Mouse (Mus musculus) midbrain, embryonic 13.5 days (tissue): ENCODE data around the gene Rbm24. TPM values are rescaled to one million over a fixed set of nuclear protein-coding genes. Genes with fewer than 3 reads are reported as not detected.

Experiments used
- ATAC-seq: fragments of 200-750 bp; cut with Nextera tagmentation; 2 replicates; pipeline ENCODE4 v1.8.0; 2017; ENCODE audit warnings: mild to moderate bottlenecking, moderate TSS enrichment, moderate library complexity
- H3K27ac ChIP-seq: fragments of 300-500 bp; sonication (generic); 2 replicates; pipeline ENCODE4 v1.5.1; 2015; ENCODE audit warnings: inconsistent platforms, mild to moderate bottlenecking, moderate library complexity
- H3K27me3 ChIP-seq: fragments of 300-500 bp; sonication (generic); 2 replicates; pipeline ENCODE4 v1.6.1; 2015; ENCODE audit warnings: mild to moderate bottlenecking, inconsistent platforms
- H3K36me3 ChIP-seq: fragments of 300-500 bp; sonication (generic); 2 replicates; pipeline ENCODE4 v1.6.1; 2015; ENCODE audit warnings: mild to moderate bottlenecking, inconsistent platforms
- H3K4me1 ChIP-seq: fragments of 300-500 bp; sonication (generic); replicated peaks from 2 replicates; pipeline ENCODE4 v1.6.1; 2015; ENCODE audit warnings: inconsistent platforms
- H3K4me2 ChIP-seq: fragments of 300-500 bp; sonication (generic); replicated peaks from 2 replicates; pipeline ENCODE4 v1.6.1; 2015; ENCODE audit warnings: moderate library complexity, mild to moderate bottlenecking, inconsistent platforms
- H3K4me3 ChIP-seq: fragments of 300-500 bp; sonication (generic); replicated peaks from 2 replicates; pipeline ENCODE4 v1.5.1; 2015; ENCODE audit warnings: mild to moderate bottlenecking, inconsistent platforms
- H3K9ac ChIP-seq: fragments of 300-500 bp; sonication (generic); replicated peaks from 2 replicates; pipeline ENCODE4 v1.6.1; 2015; ENCODE audit warnings: mild to moderate bottlenecking, inconsistent platforms
- H3K9me3 ChIP-seq: fragments of 300-500 bp; sonication (generic); 2 replicates; pipeline ENCODE4 v1.6.1; 2016; ENCODE audit warnings: mild to moderate bottlenecking, inconsistent platforms
- WGBS: fragments of 180-500 bp; shearing (Covaris S2); methylation state at CpG from one replicate; pipeline ENCODE4 v1.1.7; 2015; 5-methylcytosine and 5-hydroxymethylcytosine counted together
- polyA plus RNA-seq: library from polyadenylated mRNA; unstranded; fragments of >200 nt; fragmentation: Nextera tagmentation; extraction: Ambion mirVana; gene quantifications from 2 replicates; pipeline ENCODE4 v1.2.1, GENCODE M21; 2015

The Rbm24 gene
- polyA plus RNA-seq, 1 experiment from 2014 or later = 3.6 TPM

GRCm38 (mm10) chr13:46417594-46417993, 640 bp upstream of the Rbm24 start:
- Histone ChIP-seq H3K9ac (peak overlapping the region; percentile 83; the same call in 1 of the 2 replicates), H3K4me3 (peak overlapping the region; percentile 67), H3K4me2 (peak overlapping the region; percentile 88), H3K4me1 (peaks cover 24% of the 10 kb centered on the region), H3K36me3 (no peaks in the 10 kb centered on the region), H3K9me3 (no peaks in the 10 kb centered on the region), H3K27ac (peak overlapping the region; percentile 75; the same call in 1 of the 2 replicates), H3K27me3 (no peaks in the 10 kb centered on the region)
- no peak for ATAC-seq
- 79% methylated on average over 5 of the region's 5 CpGs for WGBS

DNA sequence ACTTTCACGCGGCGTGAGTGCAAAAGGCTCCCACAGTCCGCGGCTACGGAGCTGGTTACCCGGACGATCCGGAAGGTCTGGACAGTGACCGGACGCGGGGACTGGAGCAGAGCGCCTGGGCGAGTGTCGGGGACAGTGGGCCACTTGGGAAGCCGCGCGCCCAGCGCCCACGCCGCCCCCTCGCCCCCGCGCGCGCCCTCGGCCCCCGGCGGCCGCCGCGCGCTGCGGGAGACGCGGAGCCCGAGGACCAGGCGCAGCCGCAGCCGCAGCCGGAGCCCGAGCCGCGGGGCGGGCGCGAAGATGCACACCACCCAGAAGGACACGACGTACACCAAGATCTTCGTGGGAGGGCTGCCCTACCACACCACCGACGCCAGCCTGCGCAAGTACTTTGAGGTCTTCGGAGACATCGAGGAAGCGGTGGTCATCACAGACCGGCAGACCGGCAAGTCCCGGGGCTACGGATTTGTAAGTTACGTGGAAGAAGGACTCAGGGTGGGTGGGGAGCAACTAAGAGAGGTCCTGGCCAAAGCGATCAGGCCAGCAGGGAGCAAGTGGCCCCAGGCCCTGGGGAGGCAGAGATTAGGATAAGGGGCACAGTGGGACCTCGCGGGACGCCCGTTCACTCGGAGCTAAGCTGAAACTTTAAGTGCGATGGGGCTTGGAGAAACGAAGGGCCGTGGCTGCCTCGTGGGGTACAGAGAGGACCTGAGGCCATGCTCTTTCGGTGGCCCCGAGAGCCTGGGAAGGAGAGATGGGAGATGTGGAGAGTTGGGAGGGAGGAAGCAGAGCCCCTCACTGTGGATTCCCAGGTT, 704 bp downstream of the Rbm24 start:
- WGBS = under 1% methylated on average over 49 of the region's 73 CpGs
- H3K4me3 ChIP-seq = peak overlapping the region; percentile 67
- H3K27ac ChIP-seq = peak overlapping the region; percentile 75
- no peaks in the 10 kb centered on the region for H3K9me3 ChIP-seq
- peak overlapping the region; percentile 83 for H3K9ac ChIP-seq
- H3K4me2 ChIP-seq = peak overlapping the region; percentile 88
- no peaks in the 10 kb centered on the region for H3K36me3 ChIP-seq
- ATAC-seq = peak; percentile 73
- no peaks in the 10 kb centered on the region for H3K27me3 ChIP-seq
- peaks cover 24% of the 10 kb centered on the region for H3K4me1 ChIP-seq

DNA sequence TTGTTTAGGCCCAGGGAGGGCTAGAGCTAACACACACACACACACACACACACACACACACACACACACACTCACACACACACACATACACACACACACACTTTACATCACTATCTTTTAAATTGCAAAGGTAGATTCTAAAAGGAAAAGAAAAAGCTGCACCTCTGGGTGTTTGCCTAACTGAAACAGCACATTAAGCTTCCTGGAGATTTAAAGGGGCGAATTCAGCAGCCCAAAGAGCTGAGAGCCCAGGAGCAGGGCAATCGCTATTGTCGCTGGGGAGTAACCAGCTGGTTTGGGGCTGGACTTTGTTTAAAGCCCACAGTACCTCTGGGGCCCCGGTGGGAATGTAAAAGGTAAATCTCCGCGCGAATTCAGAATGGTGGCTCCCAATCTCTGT, 1.4 kb downstream of the Rbm24 start:
- Histone ChIP-seq H3K27me3 (no peaks in the 10 kb centered on the region), H3K27ac (peak overlapping the region; percentile 25; the same call in 1 of the 2 replicates), H3K9me3 (no peaks in the 10 kb centered on the region), H3K4me1 (peaks cover 24% of the 10 kb centered on the region), H3K4me2 (peak overlapping the region; percentile 88), H3K9ac (peak overlapping the region; percentile 83), H3K36me3 (no peaks in the 10 kb centered on the region), H3K4me3 (peak overlapping the region; percentile 67)
- WGBS = 2% methylated on average over 7 of the region's 7 CpGs
- no peak for ATAC-seq

- H3K9me3 ChIP-seq = no peaks in the 10 kb centered on the region
- peak overlapping the region; percentile 83 for H3K9ac ChIP-seq
- WGBS = 4% methylated on average over 3 of the region's 3 CpGs
- H3K27me3 ChIP-seq = no peaks in the 10 kb centered on the region
- no peaks in the 10 kb centered on the region for H3K36me3 ChIP-seq
- peak overlapping the region; percentile 25; the same call in 1 of the 2 replicates for H3K27ac ChIP-seq
- H3K4me2 ChIP-seq = peak overlapping the region; percentile 88
- no peak for ATAC-seq
- H3K4me3 ChIP-seq = peak overlapping the region; percentile 67
- H3K4me1 ChIP-seq = peaks cover 24% of the 10 kb centered on the region
These were observed 1.9 kb downstream of the Rbm24 start for GRCm38 (mm10) chr13:46420095-46420494.

GRCm38 (mm10) chr13:46423805-46424204, 5.6 kb downstream of the Rbm24 start:
- no peaks in the 10 kb centered on the region for H3K9me3 ChIP-seq
- no peak for ATAC-seq
- H3K36me3 ChIP-seq = peaks cover 9% of the 10 kb centered on the region
- H3K27me3 ChIP-seq = no peaks in the 10 kb centered on the region
- H3K9ac ChIP-seq = no peak overlapping the region
- H3K27ac ChIP-seq = no peak overlapping the region
- no peak overlapping the region for H3K4me3 ChIP-seq
- H3K4me1 ChIP-seq = peaks cover 17% of the 10 kb centered on the region
- H3K4me2 ChIP-seq = no peak overlapping the region
- 94% methylated on average over 7 of the region's 7 CpGs for WGBS

DNA sequence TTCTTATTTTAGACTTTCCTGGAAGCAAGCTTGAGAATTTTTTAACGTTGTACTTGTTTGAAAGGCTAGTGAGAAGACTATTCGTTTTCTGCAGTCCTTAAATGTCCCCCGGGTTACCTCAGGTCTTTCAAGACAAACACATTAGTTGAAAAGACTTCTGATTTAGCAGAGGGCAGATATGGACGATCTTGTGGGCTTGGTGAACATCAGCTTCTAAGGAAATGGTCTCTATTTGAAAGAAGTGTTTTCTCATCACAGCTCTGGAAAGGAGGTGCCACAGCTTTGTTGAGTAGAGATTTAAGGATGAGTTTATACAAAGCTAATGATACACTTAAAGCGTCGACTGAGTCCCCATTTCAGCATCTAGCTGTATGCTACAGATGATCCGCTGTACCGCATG, 6.1 kb downstream of the Rbm24 start:
- Histone ChIP-seq H3K27ac (no peak overlapping the region), H3K36me3 (peaks cover 15% of the 10 kb centered on the region), H3K4me3 (no peak overlapping the region), H3K4me1 (peaks cover 11% of the 10 kb centered on the region), H3K9ac (no peak overlapping the region), H3K27me3 (no peaks in the 10 kb centered on the region), H3K9me3 (no peaks in the 10 kb centered on the region), H3K4me2 (no peak overlapping the region)
- WGBS = 93% methylated on average over 8 of the region's 8 CpGs
- no peak for ATAC-seq

GRCm38 (mm10) chr13:46426651-46427269, 8.5 kb downstream of the Rbm24 start:
- Histone ChIP-seq H3K4me3 (no peak overlapping the region), H3K4me2 (no peak overlapping the region), H3K9me3 (no peaks in the 10 kb centered on the region), H3K27ac (no peak overlapping the region), H3K4me1 (no peaks in the 10 kb centered on the region), H3K27me3 (no peaks in the 10 kb centered on the region), H3K36me3 (peaks cover 21% of the 10 kb centered on the region), H3K9ac (no peak overlapping the region)
- no peak for ATAC-seq
- 83% methylated on average over 6 of the region's 6 CpGs for WGBS

- H3K9ac ChIP-seq = no peak overlapping the region
- no peak overlapping the region for H3K4me2 ChIP-seq
- 87% methylated on average over 22 of the region's 22 CpGs for WGBS
These were observed 10.7 kb downstream of the Rbm24 start for GRCm38 (mm10) chr13:46428964-46429363.

GRCm38 (mm10) chr13:46429866-46430265, 11.6 kb downstream of the Rbm24 start:
- Histone ChIP-seq H3K27me3 (no peaks in the 10 kb centered on the region), H3K9ac (no peak overlapping the region), H3K4me1 (peaks cover 8% of the 10 kb centered on the region; the same call in 1 of the 2 replicates), H3K4me3 (no peak overlapping the region), H3K4me2 (no peak overlapping the region), H3K27ac (no peak overlapping the region), H3K36me3 (peaks cover 21% of the 10 kb centered on the region), H3K9me3 (no peaks in the 10 kb centered on the region)
- WGBS = 92% methylated on average over 11 of the region's 11 CpGs
- ATAC-seq = no peak

More at GRCm38 (mm10) chr13:46428964-46429363, 10.7 kb downstream of the Rbm24 start:
- Histone ChIP-seq H3K9me3 (no peaks in the 10 kb centered on the region), H3K27me3 (no peaks in the 10 kb centered on the region), H3K36me3 (peaks cover 21% of the 10 kb centered on the region), H3K4me3 (no peak overlapping the region), H3K4me1 (0 out of 2 replicates have a peak, but pooled peaks cover 4% of the 10 kb centered on the region), H3K27ac (no peak overlapping the region)
- no peak for ATAC-seq

- Histone ChIP-seq H3K9me3 (no peaks in the 10 kb centered on the region), H3K4me1 (peaks cover 8% of the 10 kb centered on the region; the same call in 1 of the 2 replicates), H3K36me3 (peaks cover 10% of the 10 kb centered on the region), H3K9ac (no peak overlapping the region), H3K4me3 (no peak overlapping the region), H3K27ac (no peak overlapping the region), H3K27me3 (no peaks in the 10 kb centered on the region), H3K4me2 (no peak overlapping the region)
- 7% methylated on average over 8 of the region's 8 CpGs for WGBS
- ATAC-seq = no peak
These were observed 15.8 kb downstream of the Rbm24 start for GRCm38 (mm10) chr13:46433880-46434560.

DNA sequence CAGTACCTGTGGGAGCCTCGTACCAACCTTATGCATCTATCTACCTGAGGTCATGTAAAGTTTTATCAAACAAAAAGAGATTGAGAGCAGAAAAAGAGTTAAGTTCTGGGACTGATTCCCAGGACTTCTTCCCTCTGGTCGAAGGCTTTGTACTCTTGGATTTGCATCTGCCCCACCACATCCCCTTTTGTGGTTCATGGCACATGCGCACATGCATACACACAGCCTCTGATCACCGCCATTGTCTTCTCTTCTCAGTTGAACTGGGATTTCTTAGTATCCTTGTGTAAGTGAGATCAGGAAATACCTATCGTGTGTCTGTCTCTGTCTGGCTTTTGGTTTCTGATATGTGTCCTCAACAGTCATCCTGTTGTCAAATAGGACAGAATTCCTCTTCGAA, 20.7 kb downstream of the Rbm24 start:
- Histone ChIP-seq H3K9ac (no peak overlapping the region), H3K27ac (no peak overlapping the region), H3K27me3 (no peaks in the 10 kb centered on the region), H3K4me1 (peaks cover 7% of the 10 kb centered on the region), H3K9me3 (no peaks in the 10 kb centered on the region), H3K36me3 (no peaks in the 10 kb centered on the region), H3K4me3 (no peak overlapping the region), H3K4me2 (no peak overlapping the region)
- ATAC-seq = no peak
- WGBS = 79% methylated on average over 6 of the region's 6 CpGs

- WGBS = 55% methylated on average over 7 of the region's 7 CpGs
- Histone ChIP-seq H3K9ac (no peak overlapping the region), H3K4me2 (no peak overlapping the region), H3K4me3 (no peak overlapping the region), H3K27me3 (no peaks in the 10 kb centered on the region), H3K4me1 (peaks cover 7% of the 10 kb centered on the region; the same call in 1 of the 2 replicates), H3K36me3 (no peaks in the 10 kb centered on the region), H3K9me3 (no peaks in the 10 kb centered on the region), H3K27ac (no peak overlapping the region)
- no peak for ATAC-seq
These were observed 25.8 kb downstream of the Rbm24 start for GRCm38 (mm10) chr13:46444021-46444420.
